Mouse (Mus musculus): ENCODE results near the gene Hivep3. TPM values are rescaled to one million over a fixed set of nuclear protein-coding genes. Genes with fewer than 3 reads are reported as not detected.

Hivep3 gene
- total RNA-seq, 4 experiments from 2014 or later, result 7.4 to 11.0 (median 9.2) TPM

GRCm38 (mm10) chr4:119975822-119976221 lies 242.2 kb downstream of the Hivep3 start:
- no peak for DNase-seq (ENCODE audit: low spot score)

GRCm38 (mm10) chr4:119976428-119977168 lies 243.0 kb downstream of the Hivep3 start:
- DNase-seq (ENCODE audit: low spot score), result no peak

- DNase-seq (ENCODE audit: low spot score), result no peak
Observed at GRCm38 (mm10) chr4:119977817-119978491, 244.4 kb downstream of the Hivep3 start.

- DNase-seq (ENCODE audit: low spot score), result no peak
Observed at GRCm38 (mm10) chr4:119979238-119979829, 245.8 kb downstream of the Hivep3 start.

- DNase-seq (ENCODE audit: low spot score), result no peak
Observed at GRCm38 (mm10) chr4:119979918-119980317, 246.3 kb downstream of the Hivep3 start.

- DNase-seq (ENCODE audit: low spot score), result no peak
Observed at GRCm38 (mm10) chr4:119981047-119981720, 247.6 kb downstream of the Hivep3 start.

- no peak for DNase-seq (ENCODE audit: low spot score)
Observed at GRCm38 (mm10) chr4:119986065-119986464, 252.5 kb downstream of the Hivep3 start.

- no peak for DNase-seq (ENCODE audit: low spot score)
Observed at GRCm38 (mm10) chr4:119986580-119987291, 253.2 kb downstream of the Hivep3 start.

GRCm38 (mm10) chr4:119987376-119988087 lies 253.9 kb downstream of the Hivep3 start:
- no peak for DNase-seq (ENCODE audit: low spot score)

- DNase-seq (ENCODE audit: low spot score), result no peak
Observed at GRCm38 (mm10) chr4:119989031-119989693, 255.6 kb downstream of the Hivep3 start.

GRCm38 (mm10) chr4:119990346-119990745 lies 256.8 kb downstream of the Hivep3 start:
- no peak for DNase-seq (ENCODE audit: low spot score)

GRCm38 (mm10) chr4:119990841-119991240 lies 257.3 kb downstream of the Hivep3 start:
- DNase-seq (ENCODE audit: low spot score), result no peak

GRCm38 (mm10) chr4:119991758-119992157 lies 258.2 kb downstream of the Hivep3 start:
- no peak for DNase-seq (ENCODE audit: low spot score)

GRCm38 (mm10) chr4:119996377-119996776 lies 262.8 kb downstream of the Hivep3 start:
- no peak for DNase-seq (ENCODE audit: low spot score)

- DNase-seq (ENCODE audit: low spot score), result no peak
Observed at GRCm38 (mm10) chr4:119997351-119997750, 263.8 kb downstream of the Hivep3 start.

- no peak for DNase-seq (ENCODE audit: low spot score)
Observed at GRCm38 (mm10) chr4:119998911-119999310, 265.3 kb downstream of the Hivep3 start.

GRCm38 (mm10) chr4:120000881-120001280 lies 267.3 kb downstream of the Hivep3 start:
- no peak for DNase-seq (ENCODE audit: low spot score)

- no peak for DNase-seq (ENCODE audit: low spot score)
Observed at GRCm38 (mm10) chr4:120003006-120003405, 269.4 kb downstream of the Hivep3 start.

GRCm38 (mm10) chr4:120006046-120006445 lies 272.5 kb downstream of the Hivep3 start:
- no peak for DNase-seq (ENCODE audit: low spot score)

- DNase-seq (ENCODE audit: low spot score), result no peak
Observed at GRCm38 (mm10) chr4:120007889-120008288, 274.3 kb downstream of the Hivep3 start.
